Mouse (Mus musculus): ENCODE measurements at regions not wholly inside any gene's neighbourhood (a gene's known extent, or its start where the extent isn't known, plus 50 kb on each side); places are given as distances from the start of the nearest gene placed in this dataset.

GRCm38 (mm10) chr4:87385221-87385739 lies 155.0 kb upstream of the Slc24a2 start:
- ATAC-seq (replicated peaks; ENCODE audit: low FRiP score): no peak
- Histone ChIP-seq H3K9ac (no peak overlapping the region), H3K27me3 (peaks cover 25% of the 10 kb centered on the region), H3K27ac (no peak overlapping the region), H3K4me1 (peaks cover 22% of the 10 kb centered on the region), H3K36me3 (no peaks in the 10 kb centered on the region), H3K9me3 (replicated peaks) (no peaks in the 10 kb centered on the region), H3K4me2 (no peak overlapping the region), H3K4me3 (replicated peaks) (no peak overlapping the region)
- WGBS: 34% methylated on average over 7 of the region's 7 CpGs

- whole genome bisulfite sequencing: 15% methylated on average over 6 of the region's 6 CpGs
- Histone ChIP-seq H3K4me2 (0 out of 2 replicates have a peak overlapping the region, but pooled peaks have one; percentile 7), H3K36me3 (no peaks in the 10 kb centered on the region), H3K9ac (no peak overlapping the region), H3K9me3 (replicated peaks) (no peaks in the 10 kb centered on the region), H3K27ac (no peak overlapping the region), H3K27me3 (peaks cover 25% of the 10 kb centered on the region), H3K4me3 (replicated peaks) (no peak overlapping the region), H3K4me1 (peaks cover 29% of the 10 kb centered on the region)
- peak; percentile 62; the same call in 1 of the 2 replicates for ATAC-seq (replicated peaks; ENCODE audit: low FRiP score)
These were observed 154.3 kb upstream of the Slc24a2 start for GRCm38 (mm10) chr4:87384469-87385044.

- Histone ChIP-seq H3K9ac (no peak overlapping the region), H3K4me2 (no peak overlapping the region), H3K27ac (no peak overlapping the region), H3K4me1 (peaks cover 44% of the 10 kb centered on the region), H3K9me3 (replicated peaks) (no peaks in the 10 kb centered on the region), H3K27me3 (peaks cover 29% of the 10 kb centered on the region), H3K4me3 (replicated peaks) (no peak overlapping the region), H3K36me3 (no peaks in the 10 kb centered on the region)
- WGBS: 45% methylated on average over 5 of the region's 5 CpGs
- no peak for ATAC-seq (replicated peaks; ENCODE audit: low FRiP score)
These were observed 150.4 kb upstream of the Slc24a2 start for GRCm38 (mm10) chr4:87380716-87381115.

- H3K4me2 ChIP-seq: peak overlapping the region; percentile 27; the same call in 1 of the 2 replicates
- no peak overlapping the region for H3K4me3 ChIP-seq (replicated peaks)
- no peaks in the 10 kb centered on the region for H3K36me3 ChIP-seq
- peaks cover 39% of the 10 kb centered on the region for H3K4me1 ChIP-seq
- no peaks in the 10 kb centered on the region for H3K9me3 ChIP-seq (replicated peaks)
- 12% methylated on average over 4 of the region's 4 CpGs for WGBS
- no peak overlapping the region for H3K27ac ChIP-seq
- peaks cover 29% of the 10 kb centered on the region for H3K27me3 ChIP-seq
- H3K9ac ChIP-seq: no peak overlapping the region
- peak; percentile 84 for ATAC-seq (replicated peaks; ENCODE audit: low FRiP score)
These were observed 149.4 kb upstream of the Slc24a2 start for GRCm38 (mm10) chr4:87379516-87380173.

GRCm38 (mm10) chr4:87371960-87372359 lies 141.7 kb upstream of the Slc24a2 start:
- Histone ChIP-seq H3K9me3 (replicated peaks) (no peaks in the 10 kb centered on the region), H3K27ac (no peak overlapping the region)
- ATAC-seq (replicated peaks; ENCODE audit: low FRiP score): no peak

GRCm38 (mm10) chr4:87369626-87370234 lies 139.5 kb upstream of the Slc24a2 start:
- H3K4me3 ChIP-seq (replicated peaks): peak overlapping the region; percentile 26
- H3K27ac ChIP-seq: peak overlapping the region; percentile 69
- peak overlapping the region; percentile 12; the same call in 1 of the 2 replicates for H3K9ac ChIP-seq
- 6% methylated on average over 14 of the region's 14 CpGs for WGBS
- H3K4me2 ChIP-seq: peak overlapping the region; percentile 80
- no peaks in the 10 kb centered on the region for H3K36me3 ChIP-seq
- H3K27me3 ChIP-seq: peaks cover 13% of the 10 kb centered on the region; the same call in 1 of the 2 replicates
- peak; percentile 84 for ATAC-seq (replicated peaks; ENCODE audit: low FRiP score)
- peaks cover 36% of the 10 kb centered on the region for H3K4me1 ChIP-seq
- no peaks in the 10 kb centered on the region for H3K9me3 ChIP-seq (replicated peaks)

More at GRCm38 (mm10) chr4:87371960-87372359, 141.7 kb upstream of the Slc24a2 start:
- H3K9ac ChIP-seq: no peak overlapping the region
- peaks cover 19% of the 10 kb centered on the region for H3K27me3 ChIP-seq
- WGBS: 46% methylated on average over 7 of the region's 7 CpGs
- H3K4me3 ChIP-seq (replicated peaks): no peak overlapping the region
- no peaks in the 10 kb centered on the region for H3K36me3 ChIP-seq
- peaks cover 36% of the 10 kb centered on the region for H3K4me1 ChIP-seq
- H3K4me2 ChIP-seq: no peak overlapping the region

- Histone ChIP-seq H3K36me3 (no peaks in the 10 kb centered on the region), H3K9me3 (replicated peaks) (no peaks in the 10 kb centered on the region), H3K4me3 (replicated peaks) (peak overlapping the region; percentile 49), H3K27ac (peak overlapping the region; percentile 75), H3K27me3 (peaks cover 13% of the 10 kb centered on the region; the same call in 1 of the 2 replicates), H3K4me2 (peak overlapping the region; percentile 80), H3K9ac (peak overlapping the region; percentile 51), H3K4me1 (peaks cover 36% of the 10 kb centered on the region)
- 5% methylated on average over 20 of the region's 20 CpGs for WGBS
- peak; percentile 63; the same call in 1 of the 2 replicates for ATAC-seq (replicated peaks; ENCODE audit: low FRiP score)
These were observed 138.3 kb upstream of the Slc24a2 start for GRCm38 (mm10) chr4:87368413-87369160.

- Histone ChIP-seq H3K9ac (peak overlapping the region; percentile 51), H3K4me3 (replicated peaks) (peak overlapping the region; percentile 49)
- ATAC-seq (replicated peaks; ENCODE audit: low FRiP score): peak; percentile 83
These were observed 137.6 kb upstream of the Slc24a2 start for GRCm38 (mm10) chr4:87367732-87368412.

GRCm38 (mm10) chr4:87362201-87362600 lies 131.9 kb upstream of the Slc24a2 start:
- Histone ChIP-seq H3K4me1 (0 out of 2 replicates have a peak, but pooled peaks cover 3% of the 10 kb centered on the region), H3K9me3 (replicated peaks) (no peaks in the 10 kb centered on the region), H3K27me3 (no peaks in the 10 kb centered on the region), H3K4me3 (replicated peaks) (no peak overlapping the region), H3K27ac (no peak overlapping the region), H3K4me2 (no peak overlapping the region), H3K9ac (no peak overlapping the region), H3K36me3 (no peaks in the 10 kb centered on the region)
- WGBS: 17% methylated on average over 6 of the region's 6 CpGs
- peak; percentile 64 for ATAC-seq (replicated peaks; ENCODE audit: low FRiP score)

More at GRCm38 (mm10) chr4:87367732-87368412, 137.6 kb upstream of the Slc24a2 start:
- H3K27ac ChIP-seq: peak overlapping the region; percentile 75
- no peaks in the 10 kb centered on the region for H3K9me3 ChIP-seq (replicated peaks)
- H3K36me3 ChIP-seq: no peaks in the 10 kb centered on the region
- H3K4me1 ChIP-seq: peaks cover 35% of the 10 kb centered on the region
- 6% methylated on average over 19 of the region's 19 CpGs for WGBS
- peaks cover 12% of the 10 kb centered on the region; the same call in 1 of the 2 replicates for H3K27me3 ChIP-seq
- peak overlapping the region; percentile 80 for H3K4me2 ChIP-seq

- H3K4me3 ChIP-seq (replicated peaks): no peak overlapping the region
- H3K4me2 ChIP-seq: peak overlapping the region; percentile 29
- H3K27ac ChIP-seq: no peak overlapping the region
- WGBS: 40% methylated on average over 9 of the region's 9 CpGs
- no peaks in the 10 kb centered on the region for H3K36me3 ChIP-seq
- no peak overlapping the region for H3K9ac ChIP-seq
- no peak for ATAC-seq (replicated peaks; ENCODE audit: low FRiP score)
- no peaks in the 10 kb centered on the region for H3K9me3 ChIP-seq (replicated peaks)
- 0 out of 2 replicates have a peak, but pooled peaks cover 3% of the 10 kb centered on the region for H3K4me1 ChIP-seq
- no peaks in the 10 kb centered on the region for H3K27me3 ChIP-seq
These were observed 129.2 kb upstream of the Slc24a2 start for GRCm38 (mm10) chr4:87359483-87359882.

GRCm38 (mm10) chr4:87359004-87359403 lies 128.7 kb upstream of the Slc24a2 start:
- Histone ChIP-seq H3K9ac (no peak overlapping the region), H3K4me1 (0 out of 2 replicates have a peak, but pooled peaks cover 3% of the 10 kb centered on the region), H3K4me2 (no peak overlapping the region), H3K27ac (no peak overlapping the region), H3K36me3 (no peaks in the 10 kb centered on the region), H3K27me3 (no peaks in the 10 kb centered on the region), H3K4me3 (replicated peaks) (no peak overlapping the region), H3K9me3 (replicated peaks) (no peaks in the 10 kb centered on the region)
- 90% methylated on average over 3 of the region's 3 CpGs for WGBS
- no peak for ATAC-seq (replicated peaks; ENCODE audit: low FRiP score)

Measured in kidney, embryonic 15.5 days (tissue).